Mouse (Mus musculus): Measurements from ENCODE around the gene Sstr4. TPM values are rescaled to one million over a fixed set of nuclear protein-coding genes. Genes with fewer than 3 reads are reported as not detected.

The Sstr4 gene
- polyA plus RNA-seq (2015; fragmentation: Nextera tagmentation; extraction: Ambion mirVana): 3.1 and 3.9 TPM in 2 replicates

GRCm38 (mm10) chr2:148395131-148396051 is at the start of gene Sstr4:
Sstr4 (plus strand) TSS chr2:148395344.
- 3% methylated on average over 74 of the region's 83 CpGs for WGBS
- Histone ChIP-seq H3K4me3 (peak within 1 kb of the TSS; percentile 51), H3K9me3 (no peaks in the 10 kb centered on the region), H3K9ac (peak within 1 kb of the TSS; percentile 41), H3K36me3 (no peaks in the 10 kb centered on the region), H3K27ac (no peak within 1 kb of the TSS), H3K4me2 (peak within 1 kb of the TSS; percentile 96), H3K4me1 (peaks cover 37% of the 10 kb centered on the region), H3K27me3 (peaks cover 32% of the 10 kb centered on the region)
- 0 out of 2 replicates have a peak, but pooled peaks have one; percentile 49 for ATAC-seq (ENCODE audit: insufficient number of reproducible peaks, low FRiP score, low TSS enrichment, low read depth)

GRCm38 (mm10) chr2:148345373-148345772 is 49.8 kb upstream of the Sstr4 start:
- Histone ChIP-seq H3K9me3 (no peaks in the 10 kb centered on the region), H3K4me2 (no peak overlapping the region), H3K27me3 (no peaks in the 10 kb centered on the region), H3K4me3 (no peak overlapping the region), H3K36me3 (no peaks in the 10 kb centered on the region), H3K27ac (no peak overlapping the region), H3K9ac (no peak overlapping the region), H3K4me1 (peaks cover 6% of the 10 kb centered on the region; the same call in 1 of the 2 replicates)
- ATAC-seq (ENCODE audit: insufficient number of reproducible peaks, low FRiP score, low TSS enrichment, low read depth): no peak

GRCm38 (mm10) chr2:148346976-148347375 is 48.2 kb upstream of the Sstr4 start:
- H3K9ac ChIP-seq: no peak overlapping the region
- no peaks in the 10 kb centered on the region for H3K9me3 ChIP-seq
- no peak overlapping the region for H3K4me3 ChIP-seq
- WGBS: 93% methylated on average over 1 of the region's 1 CpGs
- peaks cover 6% of the 10 kb centered on the region; the same call in 1 of the 2 replicates for H3K4me1 ChIP-seq
- no peak overlapping the region for H3K4me2 ChIP-seq
- H3K27ac ChIP-seq: no peak overlapping the region
- no peaks in the 10 kb centered on the region for H3K27me3 ChIP-seq
- no peaks in the 10 kb centered on the region for H3K36me3 ChIP-seq
- ATAC-seq (ENCODE audit: insufficient number of reproducible peaks, low FRiP score, low TSS enrichment, low read depth): no peak

- Histone ChIP-seq H3K9ac (no peak overlapping the region), H3K9me3 (no peaks in the 10 kb centered on the region), H3K4me3 (no peak overlapping the region), H3K27ac (peak overlapping the region; percentile 63), H3K27me3 (no peaks in the 10 kb centered on the region), H3K36me3 (no peaks in the 10 kb centered on the region), H3K4me1 (peaks cover 6% of the 10 kb centered on the region; the same call in 1 of the 2 replicates), H3K4me2 (no peak overlapping the region)
- no peak; the same call in 1 of the 2 replicates for ATAC-seq (ENCODE audit: insufficient number of reproducible peaks, low FRiP score, low TSS enrichment, low read depth)
- 30% methylated on average over 4 of the region's 4 CpGs for WGBS
These were observed 45.4 kb upstream of the Sstr4 start for GRCm38 (mm10) chr2:148349509-148350307.

GRCm38 (mm10) chr2:148350460-148350859 is 44.7 kb upstream of the Sstr4 start:
- Histone ChIP-seq H3K4me1 (peaks cover 6% of the 10 kb centered on the region; the same call in 1 of the 2 replicates), H3K4me2 (no peak overlapping the region), H3K4me3 (no peak overlapping the region), H3K27me3 (no peaks in the 10 kb centered on the region), H3K36me3 (no peaks in the 10 kb centered on the region), H3K27ac (peak overlapping the region; percentile 59; the same call in 1 of the 2 replicates), H3K9ac (no peak overlapping the region), H3K9me3 (no peaks in the 10 kb centered on the region)
- 47% methylated on average over 2 of the region's 2 CpGs for WGBS
- ATAC-seq (ENCODE audit: insufficient number of reproducible peaks, low FRiP score, low TSS enrichment, low read depth): no peak

GRCm38 (mm10) chr2:148352655-148353054 is 42.5 kb upstream of the Sstr4 start:
- H3K27me3 ChIP-seq: no peaks in the 10 kb centered on the region
- peaks cover 6% of the 10 kb centered on the region; the same call in 1 of the 2 replicates for H3K4me1 ChIP-seq
- H3K36me3 ChIP-seq: no peaks in the 10 kb centered on the region
- no peak overlapping the region for H3K9ac ChIP-seq
- no peak overlapping the region for H3K4me3 ChIP-seq
- no peak overlapping the region for H3K27ac ChIP-seq
- no peak overlapping the region for H3K4me2 ChIP-seq
- no peaks in the 10 kb centered on the region for H3K9me3 ChIP-seq
- 25% methylated on average over 1 of the region's 1 CpGs for WGBS
- ATAC-seq (ENCODE audit: insufficient number of reproducible peaks, low FRiP score, low TSS enrichment, low read depth): no peak

GRCm38 (mm10) chr2:148357145-148357544 is 38.0 kb upstream of the Sstr4 start:
- Histone ChIP-seq H3K4me1 (no peaks in the 10 kb centered on the region), H3K36me3 (no peaks in the 10 kb centered on the region), H3K4me3 (no peak overlapping the region), H3K4me2 (no peak overlapping the region), H3K9me3 (no peaks in the 10 kb centered on the region), H3K27me3 (no peaks in the 10 kb centered on the region), H3K9ac (no peak overlapping the region), H3K27ac (no peak overlapping the region)
- WGBS: 80% methylated on average over 1 of the region's 1 CpGs
- ATAC-seq (ENCODE audit: insufficient number of reproducible peaks, low FRiP score, low TSS enrichment, low read depth): no peak

GRCm38 (mm10) chr2:148364536-148364935 is 30.6 kb upstream of the Sstr4 start:
- H3K4me2 ChIP-seq: no peak overlapping the region
- H3K9ac ChIP-seq: no peak overlapping the region
- WGBS: 90% methylated on average over 3 of the region's 3 CpGs
- H3K4me3 ChIP-seq: no peak overlapping the region
- H3K36me3 ChIP-seq: no peaks in the 10 kb centered on the region
- H3K27me3 ChIP-seq: no peaks in the 10 kb centered on the region
- no peaks in the 10 kb centered on the region for H3K4me1 ChIP-seq
- H3K27ac ChIP-seq: no peak overlapping the region
- no peak for ATAC-seq (ENCODE audit: insufficient number of reproducible peaks, low FRiP score, low TSS enrichment, low read depth)
- no peaks in the 10 kb centered on the region for H3K9me3 ChIP-seq

- Histone ChIP-seq H3K27me3 (no peaks in the 10 kb centered on the region), H3K27ac (no peak overlapping the region), H3K4me2 (no peak overlapping the region), H3K9ac (no peak overlapping the region), H3K4me3 (no peak overlapping the region), H3K9me3 (no peaks in the 10 kb centered on the region), H3K4me1 (no peaks in the 10 kb centered on the region), H3K36me3 (no peaks in the 10 kb centered on the region)
- 24% methylated on average over 1 of the region's 1 CpGs for WGBS
- no peak for ATAC-seq (ENCODE audit: insufficient number of reproducible peaks, low FRiP score, low TSS enrichment, low read depth)
These were observed 29.9 kb upstream of the Sstr4 start for GRCm38 (mm10) chr2:148365227-148365626.

GRCm38 (mm10) chr2:148371743-148372630 is 23.2 kb upstream of the Sstr4 start:
- Histone ChIP-seq H3K36me3 (no peaks in the 10 kb centered on the region), H3K27ac (no peak overlapping the region), H3K4me3 (no peak overlapping the region), H3K9ac (no peak overlapping the region), H3K9me3 (no peaks in the 10 kb centered on the region), H3K27me3 (no peaks in the 10 kb centered on the region), H3K4me1 (no peaks in the 10 kb centered on the region), H3K4me2 (no peak overlapping the region)
- WGBS: 74% methylated on average over 4 of the region's 4 CpGs
- no peak for ATAC-seq (ENCODE audit: insufficient number of reproducible peaks, low FRiP score, low TSS enrichment, low read depth)

- Histone ChIP-seq H3K36me3 (no peaks in the 10 kb centered on the region), H3K4me3 (no peak overlapping the region), H3K9ac (no peak overlapping the region), H3K9me3 (no peaks in the 10 kb centered on the region), H3K4me2 (no peak overlapping the region), H3K27ac (no peak overlapping the region), H3K4me1 (no peaks in the 10 kb centered on the region), H3K27me3 (no peaks in the 10 kb centered on the region; the same call in 1 of the 2 replicates)
- 55% methylated on average over 2 of the region's 2 CpGs for WGBS
- no peak for ATAC-seq (ENCODE audit: insufficient number of reproducible peaks, low FRiP score, low TSS enrichment, low read depth)
These were observed 21.5 kb upstream of the Sstr4 start for GRCm38 (mm10) chr2:148373602-148374071.

All from limb, embryonic 15.5 days (tissue).